Mouse (Mus musculus) C2C12 (cell line): ENCODE results near the gene Birc2.

Experiments
- CEBPB ChIP-seq: IDR thresholded peaks from one replicate; pipeline ENCODE4 v1.6.1; 2011; ENCODE audit warnings: low read depth, mild to moderate bottlenecking, control low read depth, moderate library complexity
- CTCF ChIP-seq: IDR thresholded peaks from one replicate; pipeline ENCODE4 v1.5.1; 2011; ENCODE audit not compliant: control insufficient read depth, insufficient read depth, insufficient read length
- FOSL1 ChIP-seq: IDR thresholded peaks from one replicate; pipeline ENCODE4 v1.8.0; 2011; ENCODE audit warnings: mild to moderate bottlenecking, low read length; ENCODE audit not compliant: poor library complexity, insufficient read depth, severe bottlenecking
- MAX ChIP-seq: IDR thresholded peaks from one replicate; pipeline ENCODE4 v1.6.1; 2011; ENCODE audit warnings: mild to moderate bottlenecking, control low read depth
- MYOD1 ChIP-seq: IDR thresholded peaks from one replicate; pipeline ENCODE4 v1.6.1; 2011; ENCODE audit warnings: low read depth; ENCODE audit not compliant: control insufficient read depth, insufficient read length
- MYOG ChIP-seq: IDR thresholded peaks from one replicate; pipeline ENCODE4 v1.6.1; 2011; ENCODE audit not compliant: control insufficient read depth, insufficient read length; ENCODE audit errors: extremely low read depth
- USF1 ChIP-seq: IDR thresholded peaks from one replicate; pipeline ENCODE4 v1.6.1; 2011; ENCODE audit warnings: low read depth, mild to moderate bottlenecking, control low read depth, moderate library complexity

DNA sequence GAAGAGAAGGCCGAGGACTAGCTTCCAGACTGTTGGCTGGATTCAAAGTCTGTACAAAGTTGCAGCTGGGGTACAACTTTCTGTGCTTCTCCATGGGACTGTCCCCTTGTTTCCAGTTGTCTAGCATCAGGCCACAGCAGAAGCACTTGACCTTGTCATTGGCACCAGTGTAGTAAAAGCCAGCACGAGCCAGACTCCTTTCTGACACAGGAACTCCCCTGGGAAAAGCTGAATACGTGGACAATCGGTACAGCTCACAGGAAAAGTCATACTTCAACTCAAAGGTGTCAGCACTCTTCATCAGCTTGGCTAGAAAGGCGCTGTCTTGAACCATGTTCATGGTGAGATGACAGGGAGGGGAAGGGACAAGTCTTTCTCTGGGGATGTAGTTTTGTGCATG lies 24.1 kb upstream of the Birc2 start:
- TF ChIP-seq CTCF (no peak), CEBPB (no peak), USF1 (no peak), MAX (no peak), MYOD1 (no peak), FOSL1 (no peak), MYOG (no peak)
